Mouse (Mus musculus) liver, adult 2 months (tissue): ENCODE measurements around the gene Slitrk1.

Source experiments
- CTCF ChIP-seq: fragments of 200-500 bp; IDR thresholded peaks from 2 replicates; pipeline ENCODE4 v1.5.1; 2011; ENCODE audit warnings: low read depth, low read length, control low read depth
- POLR2A ChIP-seq: fragments of 200-500 bp; IDR thresholded peaks from 2 replicates; pipeline ENCODE4 v1.6.1; 2011; ENCODE audit warnings: low read length, control low read depth; ENCODE audit not compliant: insufficient read depth; ENCODE audit errors: extremely low read depth

- TF ChIP-seq CTCF (no peak), POLR2A (no peak)
Measured at GRCm38 (mm10) chr14:108867816-108868215, 46.1 kb downstream of the Slitrk1 start.
